Mouse (Mus musculus) kidney, adult 8-10 months (tissue): Measurements from ENCODE around the gene Slc25a12.

Source experiments
- DNase-seq, 2 experiments: peaks; one replicate each; pipeline ENCODE4 v3.0.0; 2022

Gene Slc25a12

DNA sequence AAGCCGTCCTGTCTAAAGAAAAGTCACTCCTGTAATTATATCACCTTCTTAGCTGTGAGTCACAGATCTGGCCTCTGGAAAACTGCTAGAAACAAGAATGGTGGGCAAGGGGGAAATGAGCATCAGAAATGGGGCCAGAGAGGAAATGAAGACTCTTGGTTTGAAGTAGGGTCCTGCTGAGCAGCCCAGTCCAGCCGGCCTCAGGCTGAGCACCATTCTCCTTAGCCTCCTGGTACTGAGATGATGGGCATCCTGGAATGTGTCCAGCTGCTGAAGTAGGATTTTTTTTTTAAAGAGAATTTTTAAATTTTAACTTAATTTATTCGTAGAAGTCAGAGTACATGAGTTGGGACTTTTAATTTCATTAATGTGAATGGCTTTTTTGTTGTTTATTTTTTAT, 62.7 kb downstream of the Slc25a12 start:
- DNase-seq = peak; percentile 49 to 62

DNA sequence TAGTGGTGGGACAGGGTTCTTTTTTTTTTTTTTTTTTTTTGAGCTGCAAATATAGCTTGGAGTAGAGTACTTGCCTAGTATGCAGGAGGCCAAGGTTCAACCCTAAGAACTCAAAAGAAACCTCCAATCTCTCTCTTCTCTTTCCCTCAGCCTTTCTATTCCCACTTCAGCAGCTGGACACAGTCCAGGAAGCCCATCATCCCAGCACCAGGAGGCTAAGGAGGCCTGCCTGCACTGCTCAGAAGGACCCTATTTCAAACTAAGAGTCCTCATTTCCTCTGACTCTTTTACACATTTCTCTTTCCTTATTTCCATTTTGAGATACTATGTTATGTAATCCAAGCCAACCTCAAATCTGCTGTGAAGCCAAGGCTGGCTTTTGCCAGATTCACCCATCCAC, 64.3 kb downstream of the Slc25a12 start:
- DNase-seq = peak; percentile 28 to 40

DNA sequence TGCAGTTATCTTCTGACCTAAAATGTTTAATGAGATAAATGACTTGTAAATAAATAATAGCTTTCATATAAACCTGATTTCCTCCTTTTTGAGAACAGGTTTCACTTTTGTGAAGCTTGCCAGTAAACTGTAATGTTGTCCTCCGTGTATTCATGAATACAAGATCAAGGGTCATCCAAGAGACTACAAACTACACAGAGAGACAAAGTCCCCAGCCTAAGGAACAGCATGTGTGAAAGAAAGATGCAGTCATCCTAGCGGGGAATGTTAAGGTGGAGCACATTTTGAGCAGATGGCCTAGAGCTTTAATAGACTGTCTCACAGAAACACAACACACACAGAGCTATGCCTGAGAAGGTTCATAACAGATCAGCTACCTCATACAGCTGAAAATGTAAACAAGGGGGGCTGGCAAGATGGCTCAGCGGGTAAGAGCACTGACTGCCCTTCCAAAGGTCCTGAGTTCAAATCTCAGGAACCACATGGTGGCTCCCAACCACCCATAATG, 65.3 kb downstream of the Slc25a12 start:
- peak in 1 of 2 experiments; percentile 50 for DNase-seq

DNA sequence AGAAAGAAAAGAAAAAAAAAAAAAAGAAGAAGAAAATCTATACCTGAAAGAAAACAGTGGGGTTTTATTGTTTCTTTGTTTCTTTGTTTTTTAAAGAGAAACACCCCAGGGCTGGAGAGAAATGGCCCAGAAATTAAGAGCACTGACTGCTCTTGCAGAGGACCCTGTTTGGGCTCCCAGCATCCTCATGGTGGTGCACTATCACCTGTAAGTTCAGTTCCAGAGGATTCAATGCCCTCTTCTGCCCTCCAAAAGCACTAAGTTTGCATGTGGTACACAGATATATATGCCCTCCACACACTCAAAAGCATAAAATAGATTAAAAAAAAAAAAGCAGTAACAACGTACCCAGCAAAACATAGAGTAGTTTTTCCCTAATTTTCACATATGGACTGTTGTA, 68.8 kb downstream of the Slc25a12 start:
- no peak for DNase-seq

DNA sequence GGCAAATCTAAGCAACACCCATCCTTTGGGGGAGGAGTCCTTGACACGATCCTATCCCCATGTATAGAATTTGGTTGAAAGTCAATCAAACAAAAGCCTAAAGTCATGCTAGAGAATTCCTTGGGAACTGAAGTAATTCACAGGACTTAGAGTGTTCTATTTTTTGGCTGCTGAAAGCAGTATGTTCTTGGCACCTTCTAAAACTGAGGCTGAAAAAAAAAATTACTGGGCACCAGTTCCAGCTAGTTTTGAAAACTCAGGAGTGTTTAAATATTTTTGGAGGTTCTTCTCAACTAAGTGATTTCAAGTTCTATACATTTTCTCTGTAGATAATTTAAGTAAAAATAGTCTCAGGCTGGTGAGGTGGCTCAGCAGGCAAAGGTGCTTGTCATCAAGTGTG, 70.0 kb downstream of the Slc25a12 start:
- DNase-seq = no peak

DNA sequence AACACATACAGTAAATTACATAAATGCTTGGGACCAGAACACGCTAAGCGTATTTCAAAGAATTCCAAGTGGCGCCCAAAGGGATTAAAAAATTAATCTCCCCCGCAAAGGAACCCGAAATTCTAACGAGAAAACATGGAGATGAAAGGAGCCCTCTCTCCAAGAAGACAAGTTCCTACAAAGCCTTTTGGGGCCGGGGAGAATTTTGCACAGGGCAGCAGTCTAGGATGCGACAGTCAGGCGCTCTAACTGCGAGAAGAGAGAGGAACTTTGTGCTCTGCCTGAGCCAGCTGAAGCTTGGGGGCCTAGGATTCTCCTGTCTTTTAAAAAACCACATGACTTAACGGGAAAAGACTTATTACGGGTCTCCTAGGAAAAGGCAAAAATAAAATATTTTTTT, 71.7 kb downstream of the Slc25a12 start:
- no peak for DNase-seq

DNA sequence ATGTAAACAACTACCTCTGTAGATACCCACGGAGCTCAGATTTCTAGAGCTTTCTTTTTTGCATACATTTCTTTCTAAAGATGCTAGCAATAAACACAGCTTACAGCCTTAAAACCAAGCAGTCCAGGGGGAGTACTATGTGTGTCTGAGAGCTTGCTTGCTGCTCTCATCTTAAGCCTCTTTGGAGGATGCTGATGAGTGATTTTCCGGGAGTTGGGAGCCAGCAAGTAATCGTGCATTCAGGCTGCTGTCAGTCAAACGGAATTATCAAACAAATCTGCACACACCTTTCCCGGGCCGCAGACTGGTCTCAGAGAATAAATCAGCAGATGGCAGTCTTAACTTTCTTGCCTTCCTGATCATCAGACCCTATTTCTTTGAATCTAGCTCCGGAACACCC, 73.1 kb downstream of the Slc25a12 start:
- DNase-seq = no peak

DNA sequence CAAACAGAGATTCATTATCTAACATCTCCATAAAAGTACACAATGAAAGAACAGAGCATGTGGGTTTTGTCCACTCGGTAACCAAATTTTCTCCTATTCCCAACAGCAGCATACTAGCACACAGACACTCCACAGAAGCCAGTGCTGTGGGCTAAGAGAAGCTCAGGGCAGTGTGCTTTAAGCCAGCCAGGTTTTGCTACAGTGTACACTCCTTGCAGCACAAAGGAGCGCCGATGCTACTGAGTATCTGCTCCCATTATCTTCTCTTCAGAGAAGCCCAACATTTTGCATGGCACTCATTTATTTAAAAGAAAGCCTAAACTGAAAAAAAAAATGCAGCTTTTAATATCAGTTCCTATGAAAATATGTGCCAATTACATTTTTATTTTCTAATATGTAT, 73.6 kb downstream of the Slc25a12 start:
- DNase-seq = no peak

DNA sequence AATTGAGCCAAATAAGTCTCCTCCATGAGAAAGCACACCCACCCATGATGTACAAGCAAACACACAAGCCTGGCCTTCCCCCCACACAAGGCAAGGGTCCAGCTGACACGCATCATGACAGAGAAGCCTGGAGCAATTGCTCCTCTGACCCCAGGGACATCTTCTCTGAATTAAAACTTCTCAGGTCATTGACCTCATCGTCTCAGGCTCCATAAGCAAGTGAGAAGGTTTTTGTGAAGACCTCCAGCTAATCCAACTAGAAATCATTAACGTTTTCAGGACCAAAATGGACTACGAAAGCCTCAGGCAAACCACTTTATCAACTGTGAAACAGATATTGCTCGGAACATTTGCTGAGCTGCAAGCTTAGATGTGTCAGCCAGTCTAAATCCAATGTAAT, 76.0 kb downstream of the Slc25a12 start:
- DNase-seq = peak in 1 of 2 experiments; percentile 20

DNA sequence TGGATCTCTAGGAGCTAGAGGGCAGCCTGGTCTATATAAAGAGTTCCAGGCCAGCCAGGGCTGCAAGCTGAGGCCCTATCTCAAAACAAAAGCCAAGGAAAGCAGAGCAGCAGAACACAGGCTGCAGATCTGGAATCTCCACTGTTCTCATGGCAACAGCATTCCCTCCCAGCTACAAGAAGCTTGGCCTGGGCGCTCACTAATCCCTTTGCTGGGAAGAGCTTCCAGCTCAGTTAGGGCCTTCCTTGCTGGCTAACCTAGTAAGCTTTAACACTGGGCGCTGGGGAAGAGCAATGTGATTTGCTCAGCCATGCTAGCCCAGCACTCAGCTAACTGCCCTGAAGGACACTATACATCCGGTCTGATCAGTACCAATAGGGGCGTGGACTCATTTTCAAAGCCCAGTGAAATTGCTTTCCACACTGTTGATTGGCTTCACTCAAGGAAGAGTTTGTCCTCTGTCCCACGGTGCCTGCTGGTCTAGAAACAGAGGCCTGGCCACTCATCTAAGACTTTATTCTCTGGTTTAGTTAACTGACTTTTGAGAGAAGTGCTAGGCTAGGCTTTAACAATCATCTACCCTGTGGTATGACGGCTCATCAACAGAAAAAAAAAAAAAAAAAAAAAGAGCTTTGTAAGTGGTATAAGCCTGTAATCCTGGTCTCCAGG, 77.3 kb downstream of the Slc25a12 start:
- DNase-seq = peak; percentile 45 to 53

DNA sequence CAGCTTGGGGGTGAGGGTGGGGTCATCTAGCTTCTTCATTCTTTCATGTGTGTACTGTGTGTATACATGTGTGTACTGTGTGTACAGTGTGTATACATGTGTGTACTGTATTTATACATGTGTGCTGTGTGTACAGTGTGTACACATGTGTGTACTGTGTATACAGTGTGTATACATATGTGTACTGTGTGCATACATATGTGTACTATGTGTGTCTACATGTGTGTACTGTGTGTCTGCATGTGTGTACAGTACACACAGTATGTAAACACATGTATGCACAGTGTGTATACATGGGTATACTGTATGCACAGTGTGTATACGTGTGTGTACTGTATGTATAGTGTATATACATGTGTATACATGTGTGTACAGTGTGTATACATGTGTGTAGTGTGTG, 85.6 kb downstream of the Slc25a12 start:
- DNase-seq = no peak

DNA sequence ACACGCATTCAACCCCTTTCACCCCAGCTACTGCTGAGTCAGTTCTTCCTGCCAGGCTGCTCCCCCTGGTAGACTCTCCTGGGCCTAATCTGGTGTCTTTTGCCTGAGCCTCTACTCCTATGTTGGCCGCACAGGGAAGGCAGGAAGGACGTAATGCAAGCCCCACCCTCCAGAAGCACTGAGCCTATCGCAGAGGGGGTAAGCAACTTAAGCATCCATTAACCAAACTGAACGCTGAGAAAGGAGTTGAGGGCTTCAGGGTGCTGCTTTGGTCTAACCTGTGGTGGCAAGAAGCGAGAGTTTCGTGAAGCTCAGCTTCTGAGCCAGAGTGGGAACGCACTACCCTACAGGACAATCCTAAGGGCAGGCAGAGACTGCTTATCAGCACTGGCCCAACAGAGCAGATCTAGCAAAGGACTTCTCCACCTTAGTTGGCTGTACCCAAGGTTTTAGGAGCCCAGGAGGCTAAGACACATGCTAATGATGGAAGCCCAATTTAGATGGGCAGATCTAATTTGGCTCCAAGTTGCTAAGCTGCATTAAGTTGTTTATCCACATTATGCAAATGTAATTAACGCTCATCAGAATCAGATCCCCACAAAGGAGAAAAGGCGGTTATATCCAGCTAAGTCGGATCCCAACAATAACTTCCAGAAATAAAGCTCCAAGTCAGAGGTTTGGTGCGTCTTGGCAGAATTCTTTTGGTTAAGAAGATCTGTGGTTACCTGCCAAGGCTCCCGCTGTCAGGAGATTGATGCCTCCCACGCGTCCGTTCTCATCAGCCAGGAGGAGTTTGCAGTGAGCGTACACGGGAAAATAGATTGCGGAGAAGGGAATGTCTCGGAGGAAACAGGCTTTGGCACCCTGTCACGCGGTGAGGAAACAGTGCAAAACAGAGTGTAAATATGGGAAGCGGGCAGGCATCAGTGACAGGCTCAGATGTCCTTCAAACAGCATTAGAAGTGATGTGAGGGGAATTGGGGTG, 88.5 kb downstream of the Slc25a12 start:
- DNase-seq = no peak

DNA sequence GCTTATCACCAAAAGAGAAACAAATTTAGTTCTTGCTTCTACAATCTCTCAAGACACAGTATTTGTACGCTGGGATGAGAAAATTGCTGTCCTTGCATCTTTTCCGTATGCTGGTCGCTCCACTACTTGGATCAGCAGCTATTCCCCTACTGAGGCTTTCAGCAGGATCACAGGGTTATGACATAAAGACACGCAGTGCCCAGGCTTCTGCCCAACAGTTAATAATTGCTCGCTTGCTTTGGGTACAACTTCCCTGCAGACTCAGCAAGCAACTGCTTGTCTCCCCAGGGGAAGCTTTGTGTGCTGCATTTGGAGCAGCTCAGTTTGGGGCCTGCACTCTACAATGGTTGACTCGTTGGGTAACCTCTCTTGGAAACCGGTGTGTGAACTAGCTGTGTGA, 91.8 kb downstream of the Slc25a12 start:
- peak in 1 of 2 experiments; percentile 42 for DNase-seq

DNA sequence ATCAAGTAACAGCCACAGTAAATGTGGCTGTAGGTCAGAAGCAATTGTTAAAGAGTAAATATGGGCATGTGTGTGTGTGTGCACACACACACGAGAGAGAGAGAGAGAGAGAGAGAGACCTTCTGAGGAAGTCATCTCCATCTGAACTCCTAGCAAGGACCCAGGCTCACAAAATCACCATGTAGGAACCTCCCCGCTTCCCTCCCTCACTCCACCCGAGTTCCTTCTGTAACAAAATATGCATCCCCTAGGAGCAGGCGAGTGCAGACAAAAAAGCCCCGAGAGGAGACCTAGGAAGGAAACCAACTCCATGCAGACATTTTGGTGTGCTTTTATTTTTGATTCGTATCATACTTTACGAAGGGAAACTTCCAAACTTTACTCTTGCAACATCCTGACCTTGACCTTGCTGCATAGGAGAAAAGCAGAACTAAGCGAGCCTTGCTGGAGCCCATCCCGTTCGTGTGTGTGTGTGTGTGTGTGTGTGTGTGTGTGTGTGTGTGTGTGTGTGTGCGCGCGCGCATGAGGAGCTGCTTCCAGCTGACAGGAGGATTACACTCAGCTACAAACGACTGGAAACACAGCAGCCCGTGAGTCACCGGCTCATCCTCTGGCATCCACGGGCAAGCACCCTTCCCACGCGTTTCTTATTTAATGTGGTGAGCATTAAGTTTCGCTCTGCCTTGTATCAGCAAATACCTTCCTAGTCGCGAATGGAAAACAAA, 93.4 kb downstream of the Slc25a12 start:
- DNase-seq = no peak

DNA sequence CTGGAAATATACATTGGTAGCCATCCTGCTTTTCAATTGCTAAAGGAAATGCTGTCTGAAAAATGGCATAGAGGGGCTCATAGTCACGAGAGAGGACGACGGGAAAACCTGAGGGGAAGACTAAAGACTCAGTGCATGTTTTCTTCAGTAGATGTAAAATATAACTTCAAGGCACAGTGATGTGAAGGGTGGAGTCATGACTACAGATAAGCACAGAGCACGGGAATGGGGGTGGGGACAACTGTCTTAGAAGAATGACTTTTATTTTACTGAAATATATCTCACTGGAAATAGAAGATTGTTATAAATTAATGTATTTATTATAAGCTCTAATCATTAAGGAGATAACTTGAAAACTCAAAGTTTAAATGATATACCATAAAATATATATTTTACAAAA, 97.5 kb downstream of the Slc25a12 start:
- DNase-seq = no peak

DNA sequence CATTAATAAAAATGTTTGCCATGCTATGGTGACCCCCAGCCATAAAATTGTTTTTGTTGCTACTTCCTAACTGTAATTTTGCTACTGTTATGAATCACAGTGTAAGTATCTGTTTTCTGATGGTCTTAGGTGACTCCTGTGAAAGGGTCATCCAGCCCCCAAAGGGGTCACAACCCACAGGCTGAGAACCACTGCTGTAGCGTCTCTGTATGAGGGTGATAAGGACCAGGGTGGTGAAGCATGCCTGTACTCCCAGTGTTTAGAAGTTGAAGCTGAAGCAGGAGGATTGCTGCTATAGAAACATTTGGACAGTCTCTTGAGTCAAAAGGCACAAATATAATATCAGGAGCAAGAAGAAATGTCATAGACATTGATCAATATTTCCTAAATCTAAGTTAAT, 98.2 kb downstream of the Slc25a12 start:
- no peak for DNase-seq

DNA sequence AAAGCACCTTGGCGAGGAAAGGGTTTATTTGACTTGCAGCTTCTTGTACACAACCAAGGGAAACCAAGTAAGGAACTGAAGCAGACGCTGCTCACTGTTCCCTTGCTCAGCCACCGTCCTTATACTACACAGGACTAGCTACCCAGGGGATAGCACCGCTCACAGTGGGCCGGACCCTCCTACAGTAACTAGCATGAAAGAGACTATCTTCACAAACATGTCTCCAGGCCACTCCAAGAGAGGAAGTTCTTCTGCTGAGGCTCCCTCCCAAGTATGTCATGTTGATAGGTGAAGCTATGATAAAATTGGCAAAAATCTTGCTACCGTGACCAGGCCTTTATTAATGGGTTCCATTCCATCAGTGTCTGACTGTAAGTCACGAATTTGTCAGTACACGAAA, 98.9 kb downstream of the Slc25a12 start:
- DNase-seq = no peak

DNA sequence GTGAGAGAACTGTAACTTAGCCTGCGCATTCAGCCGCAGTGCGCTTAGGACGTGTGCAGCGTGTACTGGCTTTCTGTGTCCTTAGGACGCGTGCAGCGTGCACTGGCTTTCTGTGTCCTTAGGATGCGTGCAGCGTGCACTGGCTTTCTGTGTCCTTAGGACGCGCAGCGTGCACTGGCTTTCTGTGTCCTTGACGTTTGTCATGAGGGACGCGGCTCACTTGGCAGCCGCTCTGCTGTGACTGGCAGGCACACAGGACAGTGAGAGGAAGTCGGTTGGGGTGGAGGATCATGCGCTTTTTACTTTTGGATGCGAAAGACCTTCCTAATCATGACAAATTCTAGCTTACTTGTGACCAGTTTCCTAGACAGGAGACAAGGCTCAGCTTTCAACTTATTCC, 103.0 kb downstream of the Slc25a12 start:
- DNase-seq = no peak

DNA sequence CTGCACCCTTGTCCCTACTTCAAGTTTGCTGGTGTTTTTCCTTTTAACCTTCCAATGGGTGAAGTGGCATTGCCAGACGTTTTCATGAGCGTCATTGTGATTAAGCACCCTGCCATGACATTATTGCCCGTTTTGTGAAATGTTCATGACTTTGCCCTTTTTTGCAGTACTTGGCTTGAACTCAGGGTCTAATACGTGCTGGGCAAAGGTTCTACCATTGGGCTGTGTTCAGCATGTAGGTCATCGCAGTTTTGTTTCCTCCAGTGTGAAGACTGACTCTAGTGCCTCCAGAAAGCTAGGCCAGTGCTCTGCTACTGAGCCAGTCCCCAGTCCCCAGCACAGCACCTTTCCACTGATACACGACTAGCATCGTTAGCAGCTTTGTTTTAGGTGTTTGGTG, 111.0 kb downstream of the Slc25a12 start:
- DNase-seq = peak; percentile 11 to 40

DNA sequence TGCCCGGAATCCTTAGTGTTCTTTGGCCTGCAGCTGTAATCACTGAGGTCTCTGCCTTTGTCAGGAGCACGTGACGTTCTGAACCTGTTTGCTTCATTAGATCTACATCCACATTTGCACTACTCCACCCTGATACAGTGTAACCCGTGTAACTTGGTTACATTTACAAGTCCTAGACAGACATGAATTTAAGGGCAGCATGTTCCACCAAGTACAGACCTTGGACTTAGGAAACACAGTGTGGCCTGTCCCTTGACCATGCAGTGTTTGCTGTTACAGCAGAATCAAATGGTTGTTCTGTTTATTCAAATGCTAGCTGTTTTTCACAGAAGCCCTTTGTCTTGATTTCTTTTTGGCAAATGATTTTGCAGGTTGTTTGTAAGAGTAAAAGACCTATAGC, 112.7 kb downstream of the Slc25a12 start:
- no peak for DNase-seq

DNA sequence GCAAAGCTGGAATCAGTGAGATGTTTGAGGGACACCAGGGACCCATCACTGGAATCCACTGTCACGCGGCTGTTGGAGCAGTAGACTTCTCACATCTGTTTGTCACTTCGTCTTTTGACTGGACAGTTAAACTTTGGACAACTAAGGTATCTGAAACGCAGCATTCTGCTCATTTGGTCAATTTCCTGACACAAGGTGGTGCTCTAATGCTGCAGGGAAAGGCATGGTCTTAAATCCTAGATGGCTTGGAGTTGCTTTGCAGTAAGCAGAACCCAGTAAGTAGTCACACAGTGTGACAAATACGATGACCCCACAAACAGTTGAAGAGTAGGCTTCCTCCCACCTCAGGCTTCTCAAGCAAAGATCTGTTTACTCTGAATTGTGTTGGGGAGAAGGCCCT, 116.7 kb downstream of the Slc25a12 start:
- DNase-seq = peak in 1 of 2 experiments; percentile 34

DNA sequence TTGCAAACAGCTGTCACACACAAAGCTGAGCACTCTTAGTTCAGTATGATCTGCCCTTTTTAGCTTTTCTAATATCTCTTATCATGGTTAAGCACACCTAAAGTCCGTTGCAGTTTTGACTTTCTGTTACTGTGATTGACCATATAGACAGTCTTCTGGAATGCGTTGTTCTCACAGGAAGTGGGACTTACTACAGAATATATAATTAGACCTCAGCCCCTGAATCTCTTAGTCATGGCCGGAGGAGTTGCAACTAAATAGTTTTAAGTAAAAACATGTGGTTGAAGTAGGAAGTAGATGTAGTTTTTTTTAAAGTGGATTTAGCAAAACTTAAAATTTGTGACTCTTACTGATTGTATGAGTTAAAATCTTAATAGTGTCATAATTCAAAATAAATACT, 119.5 kb downstream of the Slc25a12 start:
- no peak for DNase-seq

DNA sequence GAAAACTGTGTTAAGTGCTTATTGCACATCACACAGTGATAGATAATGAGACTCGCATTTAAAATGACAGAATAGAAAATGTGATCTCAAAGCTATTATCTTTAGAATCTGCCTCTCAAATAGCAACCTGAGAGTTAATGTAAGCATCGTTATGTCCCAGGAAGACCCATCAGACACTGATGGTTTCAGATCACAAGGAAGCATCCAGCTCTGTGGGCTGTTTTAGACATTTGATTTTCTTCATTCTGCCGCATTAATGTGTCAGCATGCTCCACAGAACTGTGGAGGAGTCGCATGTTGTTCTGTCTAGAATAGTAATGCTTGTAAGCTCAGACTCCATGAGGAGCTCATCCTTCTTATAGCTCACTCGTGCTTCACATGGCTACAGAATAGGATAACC, 121.5 kb downstream of the Slc25a12 start:
- no peak for DNase-seq
